Mouse (Mus musculus) telencephalon, adult 2 months (tissue): ENCODE measurements around the gene Arhgap31.

Source experiments
- DNase-seq: peaks from one replicate; pipeline ENCODE4 v3.0.0-alpha.2; 2011; ENCODE audit warnings: low read depth, low spot score

Gene Arhgap31

GRCm38 (mm10) chr16:38606509-38606908 lies 106.6 kb downstream of the Arhgap31 start:
- no peak for DNase-seq

GRCm38 (mm10) chr16:38602989-38603804 lies 109.9 kb downstream of the Arhgap31 start:
- DNase-seq = peak; percentile 53

GRCm38 (mm10) chr16:38598986-38599680 lies 113.9 kb downstream of the Arhgap31 start:
- no peak for DNase-seq

- DNase-seq = no peak
These were observed 116.4 kb downstream of the Arhgap31 start for GRCm38 (mm10) chr16:38596651-38597050.

GRCm38 (mm10) chr16:38596099-38596498 lies 117.0 kb downstream of the Arhgap31 start:
- DNase-seq = no peak

- DNase-seq = no peak
These were observed 118.6 kb downstream of the Arhgap31 start for GRCm38 (mm10) chr16:38594435-38594834.

GRCm38 (mm10) chr16:38592946-38593345 lies 120.1 kb downstream of the Arhgap31 start:
- no peak for DNase-seq

GRCm38 (mm10) chr16:38592026-38592678 lies 120.9 kb downstream of the Arhgap31 start:
- DNase-seq = peak; percentile 31

- DNase-seq = no peak
These were observed 121.6 kb downstream of the Arhgap31 start for GRCm38 (mm10) chr16:38591506-38591905.

- no peak for DNase-seq
These were observed 125.5 kb downstream of the Arhgap31 start for GRCm38 (mm10) chr16:38587572-38587971.

GRCm38 (mm10) chr16:38587163-38587562 lies 125.9 kb downstream of the Arhgap31 start:
- DNase-seq = no peak

- no peak for DNase-seq
These were observed 127.9 kb downstream of the Arhgap31 start for GRCm38 (mm10) chr16:38585186-38585585.

- DNase-seq = no peak
These were observed 128.3 kb downstream of the Arhgap31 start for GRCm38 (mm10) chr16:38584761-38585160.

- no peak for DNase-seq
These were observed 141.6 kb downstream of the Arhgap31 start for GRCm38 (mm10) chr16:38571481-38571880.

GRCm38 (mm10) chr16:38568192-38568591 lies 144.9 kb downstream of the Arhgap31 start:
- DNase-seq = peak; percentile 52

GRCm38 (mm10) chr16:38563516-38563915 lies 149.6 kb downstream of the Arhgap31 start:
- no peak for DNase-seq

GRCm38 (mm10) chr16:38562968-38563327 lies 150.1 kb downstream of the Arhgap31 start:
- no peak for DNase-seq

GRCm38 (mm10) chr16:38562131-38562967 lies 150.7 kb downstream of the Arhgap31 start:
- peak; percentile 89 for DNase-seq

- DNase-seq = no peak
These were observed 154.8 kb downstream of the Arhgap31 start, which contains the start of gene Tmem39a for GRCm38 (mm10) chr16:38558221-38558748. Gene Tmem39a (plus strand): TSS chr16:38558698.

- no peak for DNase-seq
These were observed 157.1 kb downstream of the Arhgap31 start for GRCm38 (mm10) chr16:38555988-38556387.
